Mouse (Mus musculus): ENCODE measurements around the gene Il2ra. TPM values are rescaled to one million over a fixed set of nuclear protein-coding genes. Genes with fewer than 3 reads are reported as not detected.
"Not testable (repeated sequence)": the region's sequence is repeated elsewhere in the genome, so short reads cannot be mapped to it uniquely, and the experiment has no call there.

Il2ra gene
- under 1 TPM; 0.45 to 0.92 TPM for total RNA-seq (2021)
- long read RNA-seq, experiment 1, result 0 reads
- long read RNA-seq, experiment 2, result 0 reads

DNA sequence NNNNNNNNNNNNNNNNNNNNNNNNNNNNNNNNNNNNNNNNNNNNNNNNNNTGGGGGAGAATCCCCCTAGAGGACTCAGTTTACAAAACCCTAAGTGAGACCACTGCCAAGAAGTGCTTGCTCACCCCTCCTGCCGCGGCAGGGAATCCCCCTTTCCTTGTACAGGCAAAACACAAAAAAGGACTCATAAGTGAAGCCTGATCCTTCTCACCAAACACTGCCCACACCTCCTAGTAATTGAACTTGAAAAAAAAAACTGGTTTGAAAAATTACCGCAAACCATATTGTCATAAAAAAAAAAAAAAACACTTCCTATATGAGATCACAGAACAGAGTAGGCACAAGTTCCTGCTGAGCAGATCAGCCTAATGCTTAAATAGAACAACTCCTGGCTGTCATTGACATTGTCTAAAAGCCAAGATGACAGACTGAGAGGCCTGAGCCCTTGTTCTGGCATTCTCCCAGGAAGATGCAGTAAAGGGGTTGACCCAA lies at the start of gene Il2ra:
Il2ra (plus strand) TSS at position 357 of the 491 bp plus-strand sequence.
- intact Hi-C loops (cut with DNase I), result no loop called here
- H3K27ac ChIP-seq, result 0 out of 2 replicates have a peak within 1 kb of the TSS, but pooled peaks have one; percentile 28
- H3K4me3 ChIP-seq, result no peak within 1 kb of the TSS
- TF ChIP-seq CTCF (IDR thresholded peaks at IDR 0.05), result no peak
- DNase-seq, result no peak

DNA sequence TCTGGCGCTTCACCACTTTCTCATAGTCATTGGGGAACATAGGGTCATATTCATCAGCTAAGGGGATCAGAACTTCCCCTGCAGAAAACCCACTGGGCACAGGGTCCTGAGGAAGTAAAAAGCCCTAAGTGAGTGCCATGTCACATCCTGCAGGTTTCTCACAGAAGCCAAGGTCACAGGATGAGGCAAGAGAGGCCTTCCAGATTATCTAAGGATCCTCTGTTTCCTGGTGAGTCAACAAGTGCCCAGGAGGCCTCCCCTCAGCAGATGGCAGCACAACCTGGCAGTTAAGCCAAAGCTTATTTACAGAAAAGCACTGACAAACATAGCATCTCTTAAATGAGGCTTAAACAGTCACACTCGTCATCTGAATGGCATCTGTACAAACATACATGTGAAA lies 45.9 kb upstream of the Il2ra start:
- no peak overlapping the region for H3K4me3 ChIP-seq
- no peak overlapping the region for H3K27ac ChIP-seq
- no peak for TF ChIP-seq CTCF (IDR thresholded peaks at IDR 0.05)
- intact Hi-C loops (cut with DNase I), result no loop called here
- no peak for DNase-seq

DNA sequence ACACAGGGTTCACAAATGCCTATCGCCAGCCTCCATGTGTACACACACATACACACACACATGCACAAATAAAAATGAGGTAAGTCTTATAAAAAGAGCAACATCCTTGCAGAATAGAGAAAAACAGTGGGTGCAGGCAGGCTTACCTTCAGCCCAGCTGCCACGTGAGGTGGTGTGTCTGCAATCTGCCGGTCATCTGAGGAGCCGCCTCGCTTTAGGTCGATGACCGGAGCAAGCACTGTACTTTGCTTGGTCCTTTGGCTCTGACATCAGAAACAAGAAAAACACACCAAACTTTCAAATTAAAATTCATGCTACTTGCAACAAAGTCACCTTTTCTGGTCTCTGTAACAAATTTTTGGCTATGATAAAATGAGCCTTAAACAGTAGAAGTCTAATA lies 44.7 kb upstream of the Il2ra start:
- intact Hi-C loops (cut with DNase I), result no loop called here
- no peak overlapping the region for H3K27ac ChIP-seq
- no peak for DNase-seq
- H3K4me3 ChIP-seq, result no peak overlapping the region
- TF ChIP-seq CTCF (IDR thresholded peaks at IDR 0.05), result no peak

DNA sequence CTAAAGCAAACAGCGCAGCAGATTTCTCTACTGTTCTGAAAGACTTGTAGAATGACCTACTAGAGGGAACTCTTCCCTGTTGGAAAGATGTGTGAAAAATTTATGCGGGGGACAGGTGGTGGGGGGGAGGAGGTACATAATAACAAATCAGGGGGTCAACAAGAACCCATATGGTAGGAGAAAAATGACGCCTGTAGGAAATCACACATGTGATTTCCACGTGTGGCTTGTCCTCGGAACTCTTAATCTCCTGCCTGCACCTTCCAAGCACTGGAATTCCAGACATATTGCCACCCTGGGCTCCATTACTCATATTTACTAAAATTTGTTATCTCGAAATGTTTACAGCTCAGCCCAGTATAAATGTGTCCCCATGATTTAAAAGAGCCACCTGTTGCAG lies 40.8 kb upstream of the Il2ra start:
- H3K27ac ChIP-seq, result no peak overlapping the region
- DNase-seq, result no peak
- intact Hi-C loops (cut with DNase I), result loop anchor here (10.0 kb wide), 2 partner anchors 103 to 173 kb away; partner anchors contain the start of genes Ankrd16, Fbh1 and Il15ra
- H3K4me3 ChIP-seq, result peak overlapping the region; percentile 99
- TF ChIP-seq CTCF (IDR thresholded peaks at IDR 0.05), result no peak

DNA sequence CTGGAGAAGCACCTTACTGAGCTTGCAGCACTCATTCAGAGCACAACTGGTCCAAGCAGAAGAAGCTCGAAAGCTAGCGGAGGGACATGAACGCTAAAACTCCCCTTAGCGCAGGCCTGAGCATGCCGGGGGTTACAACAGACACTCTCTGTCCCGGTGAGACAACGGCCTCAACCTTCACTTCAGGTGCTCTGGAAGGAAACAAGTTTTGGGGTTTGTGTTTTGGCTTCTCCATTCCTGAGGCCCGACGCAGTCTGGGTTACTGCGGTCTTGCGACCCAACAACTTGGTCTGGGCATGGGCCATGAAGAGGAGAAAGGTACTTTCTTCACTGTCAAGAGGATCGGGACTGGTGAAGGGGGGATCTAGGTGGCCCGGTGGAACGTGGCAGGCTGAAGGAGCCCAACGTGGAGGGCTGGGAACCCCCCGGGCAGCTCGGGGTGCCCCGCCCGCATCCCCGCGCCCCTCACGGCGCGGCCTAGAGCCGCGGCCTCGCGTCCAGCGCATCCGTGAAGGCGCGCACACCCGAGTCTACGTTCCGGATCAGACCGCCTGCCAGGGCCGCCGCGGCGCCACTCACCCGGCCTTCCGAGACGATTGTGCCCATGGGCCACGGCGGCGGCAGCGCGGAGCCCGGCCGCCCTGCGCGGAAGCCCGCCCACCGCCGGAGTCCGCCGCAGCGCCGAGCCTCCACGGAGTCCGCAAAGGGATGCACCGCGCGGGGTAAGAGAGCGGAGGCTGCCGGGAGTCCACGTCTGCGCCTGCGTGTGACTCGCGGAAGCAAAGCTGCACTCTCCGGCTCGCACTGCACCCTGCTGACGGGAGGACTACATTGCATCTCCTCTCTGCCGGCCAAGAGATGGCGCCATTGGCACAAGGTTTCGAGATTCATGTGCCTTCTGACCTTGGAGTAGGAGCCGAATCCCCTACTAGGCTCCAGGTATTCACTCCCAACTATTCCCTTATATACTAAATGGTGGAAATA lies 39.8 kb upstream of the Il2ra start:
- peak overlapping the region; percentile 99 for H3K4me3 ChIP-seq
- DNase-seq, result peak; percentile 96
- H3K27ac ChIP-seq, result peak overlapping the region; percentile 91
- peak; percentile 99; the same call in 1 of the 2 replicates for TF ChIP-seq CTCF (IDR thresholded peaks at IDR 0.05)
- intact Hi-C loops (cut with DNase I), result loop anchor here (10.0 kb wide), 2 partner anchors 102 to 172 kb away; partner anchors contain the start of genes Ankrd16, Fbh1 and Il15ra

DNA sequence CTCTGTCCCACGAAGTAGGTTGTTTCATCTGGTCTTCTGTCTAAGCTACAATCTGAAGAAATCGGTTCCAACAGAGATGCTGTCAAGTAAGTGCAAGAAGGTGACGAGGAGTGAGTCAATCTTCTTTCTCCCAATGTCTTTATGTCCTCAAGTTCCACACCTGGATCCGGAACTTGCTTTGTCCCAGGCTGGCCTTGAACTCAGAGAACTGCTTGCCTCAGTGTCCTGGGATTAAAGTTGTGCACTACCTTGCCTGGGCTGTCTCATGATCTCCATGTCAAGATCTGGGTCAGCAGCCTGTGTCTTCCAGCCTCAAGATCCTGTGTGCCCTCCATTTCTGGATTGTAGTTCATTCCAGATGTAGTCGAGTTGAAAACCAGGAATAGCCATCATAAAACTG lies 38.6 kb upstream of the Il2ra start, which contains the start of gene Rbm17:
Rbm17 (minus strand) TSS at position 101 of the 400 bp plus-strand sequence.
- no peak for TF ChIP-seq CTCF (IDR thresholded peaks at IDR 0.05)
- H3K27ac ChIP-seq, result peak within 1 kb of the TSS; percentile 91
- intact Hi-C loops (cut with DNase I), result loop anchor here (10.0 kb wide), 2 partner anchors 101 to 171 kb away; partner anchors contain the start of genes Ankrd16, Fbh1 and Il15ra
- peak within 1 kb of the TSS; percentile 99 for H3K4me3 ChIP-seq
- DNase-seq, result no peak

DNA sequence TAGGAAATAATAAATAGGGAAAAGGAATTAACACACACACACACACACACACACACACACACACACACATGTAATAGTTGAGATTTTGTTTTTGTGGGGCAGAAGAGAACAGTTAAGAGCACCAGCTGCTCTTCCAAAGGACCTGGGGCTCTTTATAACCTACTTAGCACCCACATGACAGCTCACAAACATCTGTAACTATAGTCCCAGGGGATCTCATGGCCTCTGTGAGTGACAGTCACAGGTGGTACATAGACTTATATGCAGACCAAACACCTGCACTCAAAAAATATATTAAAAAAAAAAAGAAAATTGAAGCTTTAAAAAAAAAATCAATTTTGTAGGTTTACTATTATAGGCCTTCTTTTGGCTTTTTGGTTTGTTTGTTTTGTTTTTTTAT lies 37.7 kb upstream of the Il2ra start:
- Histone ChIP-seq H3K4me3 (no peak overlapping the region), H3K27ac (no peak overlapping the region)
- TF ChIP-seq CTCF (IDR thresholded peaks at IDR 0.05), result no peak
- DNase-seq, result no peak
- intact Hi-C loops (cut with DNase I), result loop anchor here (10.0 kb wide), 2 partner anchors 100 to 170 kb away; partner anchors contain the start of genes Ankrd16, Fbh1 and Il15ra

DNA sequence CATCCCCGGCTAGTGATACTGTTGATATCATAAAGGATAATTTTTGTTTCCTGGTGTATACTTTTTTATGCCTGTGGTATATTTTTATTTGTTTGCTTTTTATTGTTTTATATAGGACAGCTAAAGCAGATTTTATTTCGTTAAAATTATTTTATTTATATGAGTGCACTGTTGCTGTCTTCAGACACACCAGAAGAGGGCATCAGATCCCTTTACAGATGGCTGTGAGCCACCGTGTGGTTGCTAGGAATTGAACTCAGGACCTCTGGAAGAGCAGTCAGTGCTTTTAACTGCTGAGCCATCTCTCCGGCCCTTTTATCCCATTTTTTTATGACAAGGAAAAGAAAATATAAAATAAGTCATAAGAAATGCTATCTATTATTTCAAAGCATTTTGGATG lies 35.9 kb upstream of the Il2ra start:
- not testable (repeated sequence) for H3K27ac ChIP-seq, DNase-seq, H3K4me3 ChIP-seq
- intact Hi-C loops (cut with DNase I), result loop anchor here (10.0 kb wide), 2 partner anchors 98 to 168 kb away; partner anchors contain the start of genes Ankrd16, Fbh1 and Il15ra

DNA sequence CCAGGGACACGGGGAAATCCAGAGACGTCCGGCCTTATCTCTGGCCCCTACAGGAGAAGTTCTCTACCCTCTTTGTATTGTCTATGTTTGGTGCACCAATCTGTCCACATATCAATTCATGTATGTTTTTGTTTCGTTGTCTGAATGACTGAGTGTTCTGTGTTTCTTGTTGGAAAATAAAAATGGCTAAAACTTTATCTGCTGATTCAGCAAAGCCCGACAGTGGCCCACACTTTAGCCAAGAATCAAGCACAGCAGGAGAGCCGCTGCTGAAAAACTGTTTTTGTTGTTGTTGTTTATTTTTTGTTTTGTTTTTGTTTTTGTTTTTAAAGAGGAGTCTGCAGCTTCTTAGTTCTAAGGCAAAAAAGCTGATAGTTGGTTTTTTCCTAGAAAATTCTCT lies 29.7 kb upstream of the Il2ra start:
- intact Hi-C loops (cut with DNase I), result not testable (repeated sequence)

DNA sequence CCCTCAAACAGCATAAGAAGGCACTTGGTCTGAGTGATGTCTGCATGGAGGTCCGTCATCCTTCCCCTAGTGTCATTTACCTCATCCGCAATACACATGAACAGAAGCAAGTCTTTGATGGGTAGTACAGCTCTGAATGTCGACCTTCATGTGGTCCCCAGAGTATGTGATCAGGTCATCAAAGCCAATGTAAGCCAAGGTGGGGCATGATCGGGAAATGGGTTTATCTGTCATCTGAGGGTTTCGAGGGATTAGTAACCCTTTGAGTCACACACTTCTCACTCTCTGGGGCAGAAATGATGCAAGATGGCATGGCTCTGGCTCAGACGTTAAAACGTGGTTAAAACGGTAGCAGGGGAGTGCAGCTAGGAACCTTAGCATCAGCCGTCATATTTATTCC lies 25.8 kb upstream of the Il2ra start:
- no peak for TF ChIP-seq CTCF (IDR thresholded peaks at IDR 0.05)
- no peak for DNase-seq
- H3K4me3 ChIP-seq, result no peak overlapping the region
- H3K27ac ChIP-seq, result no peak overlapping the region
- intact Hi-C loops (cut with DNase I), result no loop called here

More for the DNA sequence above, 29.7 kb upstream of the Il2ra start:
- not testable (repeated sequence) for DNase-seq, H3K4me3 ChIP-seq, H3K27ac ChIP-seq

DNA sequence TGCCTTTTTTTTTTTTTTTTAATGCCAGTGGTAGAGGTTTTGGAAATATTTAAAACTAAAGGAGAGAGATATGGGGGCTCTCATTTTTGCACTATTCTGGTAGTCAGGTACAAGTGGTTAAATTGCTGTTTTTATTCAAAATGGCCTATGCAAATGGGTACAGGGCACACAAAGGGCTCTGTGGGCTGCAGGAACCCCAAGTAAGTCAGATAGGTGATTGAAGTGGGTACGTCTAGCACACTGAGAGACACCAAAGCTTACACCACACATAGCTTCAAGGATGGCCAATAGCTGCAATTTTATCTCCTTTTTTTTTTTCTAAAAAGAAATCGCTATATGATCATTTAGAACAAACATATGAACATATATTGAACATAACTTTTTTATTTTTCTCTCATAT lies 23.0 kb upstream of the Il2ra start:
- DNase-seq, result no peak
- TF ChIP-seq CTCF (IDR thresholded peaks at IDR 0.05), result no peak
- intact Hi-C loops (cut with DNase I), result no loop called here
- H3K4me3 ChIP-seq, result no peak overlapping the region
- no peak overlapping the region for H3K27ac ChIP-seq

DNA sequence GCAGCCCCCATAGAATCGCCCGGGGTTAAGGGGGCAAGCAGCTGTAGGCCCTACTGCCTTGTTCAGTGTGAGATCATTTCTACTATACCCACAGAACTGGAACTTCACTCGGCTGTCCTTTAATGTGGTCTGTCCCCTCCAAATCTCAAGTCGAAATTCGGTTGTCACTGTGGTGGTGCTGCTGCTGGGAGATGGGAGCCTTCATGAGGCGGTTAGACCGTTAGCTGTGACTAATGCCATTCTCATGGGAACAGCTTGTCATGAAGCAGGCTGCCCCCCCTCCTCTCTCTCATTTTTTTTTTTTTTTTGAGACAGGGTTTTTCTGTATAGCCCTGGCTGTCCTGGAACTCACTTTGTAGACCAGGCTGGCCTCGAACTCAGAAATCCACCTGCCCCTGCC lies 19.4 kb upstream of the Il2ra start:
- Histone ChIP-seq H3K4me3 (no peak overlapping the region), H3K27ac (no peak overlapping the region)
- DNase-seq, result no peak
- intact Hi-C loops (cut with DNase I), result no loop called here
- TF ChIP-seq CTCF (IDR thresholded peaks at IDR 0.05), result no peak

DNA sequence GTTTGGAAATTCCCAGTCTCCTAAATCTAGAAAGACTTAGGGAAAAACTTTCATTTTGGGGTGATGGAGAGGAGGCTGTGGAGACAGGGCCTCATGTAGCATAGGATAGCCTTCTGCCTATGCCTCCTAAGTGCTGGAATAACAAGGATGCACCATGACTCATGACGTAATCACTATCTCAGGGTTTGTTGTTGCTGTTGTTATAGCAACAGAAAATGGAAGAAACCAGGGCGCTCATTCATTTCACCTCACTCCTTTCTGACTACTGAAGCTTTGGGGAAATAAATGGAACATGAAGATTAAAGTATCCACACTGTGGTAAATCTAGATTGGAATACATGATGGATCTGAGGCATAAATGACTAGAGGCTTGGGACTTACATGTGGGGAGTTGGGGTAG lies 18.9 kb upstream of the Il2ra start:
- DNase-seq, result no peak
- intact Hi-C loops (cut with DNase I), result no loop called here
- no peak overlapping the region for H3K4me3 ChIP-seq
- no peak overlapping the region for H3K27ac ChIP-seq
- TF ChIP-seq CTCF (IDR thresholded peaks at IDR 0.05), result no peak

Measured in gastrocnemius, adult 2 months (tissue).